Mouse (Mus musculus) liver, adult 2 months (tissue): ENCODE measurements around the gene Ugt1a10. TPM values are rescaled to one million over a fixed set of nuclear protein-coding genes. Genes with fewer than 3 reads are reported as not detected.

Source experiments
- DNase-seq: peaks from one replicate; pipeline ENCODE4 v3.0.0-alpha.2; 2011; ENCODE audit warnings: low read depth, low spot score; ENCODE audit errors: extremely low read depth
- H3K27ac ChIP-seq: fragments of 200-500 bp; replicated peaks from 2 replicates; pipeline ENCODE4 v1.5.1; 2012; ENCODE audit warnings: low read depth, mild to moderate bottlenecking, control low read depth, inconsistent platforms, low read length; ENCODE audit not compliant: insufficient read depth
- H3K27me3 ChIP-seq: fragments of 200-500 bp; 2 replicates; pipeline ENCODE4 v1.6.1; 2012; ENCODE audit warnings: mild to moderate bottlenecking, moderate library complexity, low read length, inconsistent platforms; ENCODE audit not compliant: control insufficient read depth, insufficient read depth
- H3K36me3 ChIP-seq: fragments of 200-500 bp; 2 replicates; pipeline ENCODE4 v1.6.1; 2012; ENCODE audit warnings: low read length, inconsistent platforms; ENCODE audit not compliant: control insufficient read depth, insufficient read depth
- H3K4me1 ChIP-seq: fragments of 200-500 bp; 2 replicates; pipeline ENCODE4 v1.6.1; 2011; ENCODE audit warnings: low read length; ENCODE audit not compliant: control insufficient read depth, insufficient read depth
- H3K4me3 ChIP-seq: fragments of 200-500 bp; 2 replicates; pipeline ENCODE4 v1.5.1; 2011; ENCODE audit warnings: low read depth, mild to moderate bottlenecking, control low read depth, low read length, moderate library complexity; ENCODE audit not compliant: insufficient read depth
- H3K79me2 ChIP-seq: fragments of 200-500 bp; 2 replicates; pipeline ENCODE4 v1.6.1; 2012; ENCODE audit warnings: inconsistent platforms, mild to moderate bottlenecking, low read length, moderate library complexity; ENCODE audit not compliant: control insufficient read depth, insufficient read depth
- H3K9ac ChIP-seq: fragments of 200-500 bp; 2 replicates; pipeline ENCODE4 v1.6.1; 2012; ENCODE audit warnings: low read depth, mild to moderate bottlenecking, control low read depth, inconsistent platforms, low read length
- CTCF ChIP-seq: fragments of 200-500 bp; IDR thresholded peaks from 2 replicates; pipeline ENCODE4 v1.5.1; 2011; ENCODE audit warnings: low read depth, low read length, control low read depth
- POLR2A ChIP-seq: fragments of 200-500 bp; IDR thresholded peaks from 2 replicates; pipeline ENCODE4 v1.6.1; 2011; ENCODE audit warnings: low read length, control low read depth; ENCODE audit not compliant: insufficient read depth; ENCODE audit errors: extremely low read depth
- WGBS: fragments of 180-500 bp; shearing (Covaris S2); methylation state at CpG from one replicate; pipeline ENCODE4 v1.1.7; 2018; 5-methylcytosine and 5-hydroxymethylcytosine counted together
- polyA plus RNA-seq: library from polyadenylated mRNA; depleted of rRNA; stranded (reverse); fragments of >200 nt; gene quantifications from 2 replicates; pipeline ENCODE4 v1.2.3, GENCODE M21; 2012
- total RNA-seq: library from RNA; depleted of rRNA; stranded (reverse); fragments of >200 nt; gene quantifications from 2 replicates; pipeline ENCODE4 v1.2.3, GENCODE M21; 2014

Gene Ugt1a10
- total and polyA plus RNA-seq, 2 experiments: 1.2 to 6.4 TPM

- Histone ChIP-seq H3K4me1 (peaks cover 9% of the 10 kb centered on the region), H3K4me3 (peak within 1 kb of the TSS; percentile 17), H3K27ac (peak within 1 kb of the TSS; percentile 69), H3K79me2 (peaks cover 16% of the 10 kb centered on the region), H3K36me3 (peaks cover 18% of the 10 kb centered on the region), H3K9ac (peak within 1 kb of the TSS; percentile 56), H3K27me3 (no peaks in the 10 kb centered on the region)
- peak; percentile 100 for DNase-seq
- WGBS: 48% methylated on average over 8 of the region's 8 CpGs
- no peak for TF ChIP-seq CTCF
- no peak for TF ChIP-seq POLR2A
These were observed 156.6 kb downstream of the Ugt1a10 start, which contains the start of gene Ugt1a1 for GRCm38 (mm10) chr1:88211812-88212211. Gene Ugt1a1, plus strand, starts transcription at chr1:88211959.

- Histone ChIP-seq H3K36me3 (peaks cover 25% of the 10 kb centered on the region), H3K4me3 (peak overlapping the region; percentile 17), H3K27me3 (no peaks in the 10 kb centered on the region), H3K4me1 (peaks cover 8% of the 10 kb centered on the region), H3K79me2 (peaks cover 16% of the 10 kb centered on the region), H3K27ac (peak overlapping the region; percentile 69), H3K9ac (peak overlapping the region; percentile 56)
- TF ChIP-seq CTCF (no peak), POLR2A (no peak)
- WGBS: 42% methylated on average over 8 of the region's 8 CpGs
- peak; percentile 86 for DNase-seq
These were observed 157.3 kb downstream of the Ugt1a10 start for GRCm38 (mm10) chr1:88212341-88213045.

- Histone ChIP-seq H3K27ac (peak overlapping the region; percentile 69), H3K9ac (peak overlapping the region; percentile 56), H3K27me3 (no peaks in the 10 kb centered on the region), H3K79me2 (peaks cover 14% of the 10 kb centered on the region), H3K36me3 (peaks cover 27% of the 10 kb centered on the region), H3K4me3 (peak overlapping the region; percentile 17), H3K4me1 (peaks cover 8% of the 10 kb centered on the region)
- peak; percentile 97 for DNase-seq
- whole genome bisulfite sequencing: 39% methylated on average over 1 of the region's 1 CpGs
- TF ChIP-seq POLR2A (no peak), CTCF (no peak)
These were observed 157.9 kb downstream of the Ugt1a10 start for GRCm38 (mm10) chr1:88213061-88213460.

- Histone ChIP-seq H3K36me3 (peaks cover 27% of the 10 kb centered on the region), H3K27ac (peak overlapping the region; percentile 67), H3K79me2 (peaks cover 14% of the 10 kb centered on the region), H3K4me1 (peaks cover 8% of the 10 kb centered on the region), H3K27me3 (no peaks in the 10 kb centered on the region), H3K9ac (peak overlapping the region; percentile 52), H3K4me3 (peak overlapping the region; percentile 41)
- TF ChIP-seq POLR2A: no peak
- no peak for TF ChIP-seq CTCF
- peak; percentile 100 for DNase-seq
- WGBS: 37% methylated on average over 2 of the region's 2 CpGs
These were observed 158.7 kb downstream of the Ugt1a10 start for GRCm38 (mm10) chr1:88213766-88214461.

GRCm38 (mm10) chr1:88214462-88214952 is 159.3 kb downstream of the Ugt1a10 start:
- peaks cover 14% of the 10 kb centered on the region for H3K79me2 ChIP-seq
- H3K27me3 ChIP-seq: no peaks in the 10 kb centered on the region
- H3K4me1 ChIP-seq: peaks cover 8% of the 10 kb centered on the region
- peak overlapping the region; percentile 52 for H3K9ac ChIP-seq
- peaks cover 27% of the 10 kb centered on the region for H3K36me3 ChIP-seq
- no peak for TF ChIP-seq CTCF
- no peak for TF ChIP-seq POLR2A
- DNase-seq: peak; percentile 57
- H3K4me3 ChIP-seq: peak overlapping the region; percentile 41
- peak overlapping the region; percentile 67 for H3K27ac ChIP-seq
- WGBS: 62% methylated on average over 2 of the region's 2 CpGs
